Mouse (Mus musculus) liver, embryonic 15.5 days (tissue): ENCODE measurements around the gene Olfr485. TPM values are rescaled to one million over a fixed set of nuclear protein-coding genes. Genes with fewer than 3 reads are reported as not detected.

Source experiments
- polyA plus RNA-seq: library from polyadenylated mRNA; unstranded; fragments of >200 nt; fragmentation: Nextera tagmentation; extraction: Ambion mirVana; gene quantifications from 2 replicates; pipeline ENCODE4 v1.2.1, GENCODE M21; 2015

Gene Olfr485
- polyA plus RNA-seq, 1 experiment from 2014 or later, result not detected

Other genes with a start within 250 kb of the Olfr485 start
- not detected in 2 replicates for gene Olfr473, start 229.4 kb downstream of the Olfr485 start, polyA plus RNA-seq
- not detected in 2 replicates for gene Olfr474, start 205.2 kb downstream of the Olfr485 start, polyA plus RNA-seq
- not detected in 2 replicates for gene Olfr476, start 195.1 kb downstream of the Olfr485 start, polyA plus RNA-seq
- not detected in 2 replicates for gene Olfr477, start 173.2 kb downstream of the Olfr485 start, polyA plus RNA-seq
- not detected in 2 replicates for gene Olfr478, start 125.9 kb downstream of the Olfr485 start, polyA plus RNA-seq
- not detected in 2 replicates for gene Olfr479, start 109.2 kb downstream of the Olfr485 start, polyA plus RNA-seq
- gene Olfr480, start 92.5 kb downstream of the Olfr485 start, polyA plus RNA-seq, result not detected in 2 replicates
- gene Olfr481, start 80.0 kb downstream of the Olfr485 start, polyA plus RNA-seq, result not detected in 2 replicates
- gene Olfr482, start 62.3 kb downstream of the Olfr485 start, polyA plus RNA-seq, result 0.09 TPM in 1 of 2 replicates, not detected in the other
- not detected in 2 replicates for gene Olfr483, start 59.0 kb downstream of the Olfr485 start, polyA plus RNA-seq
- not detected in 2 replicates for gene Olfr484, start 32.4 kb downstream of the Olfr485 start, polyA plus RNA-seq
- gene Olfr486, start 12.9 kb upstream of the Olfr485 start, polyA plus RNA-seq, result not detected in 2 replicates
- gene Olfr487, start 54.8 kb upstream of the Olfr485 start, polyA plus RNA-seq, result not detected in 2 replicates
- not detected in 2 replicates for gene Olfr488, start 98.5 kb upstream of the Olfr485 start, polyA plus RNA-seq
- gene Olfr490, start 129.1 kb upstream of the Olfr485 start, polyA plus RNA-seq, result not detected in 2 replicates
- gene Olfr491, start 153.6 kb upstream of the Olfr485 start, polyA plus RNA-seq, result not detected in 2 replicates
- gene Olfr492, start 163.8 kb upstream of the Olfr485 start, polyA plus RNA-seq, result not detected in 2 replicates
- gene Olfr493, start 187.1 kb upstream of the Olfr485 start, polyA plus RNA-seq, result not detected in 2 replicates
- gene Olfr494, start 205.5 kb upstream of the Olfr485 start, polyA plus RNA-seq, result not detected in 2 replicates
- not detected in 2 replicates for gene Olfr495, start 233.3 kb upstream of the Olfr485 start, polyA plus RNA-seq